Mouse (Mus musculus): ENCODE data around the gene Vasn. TPM values are rescaled to one million over a fixed set of nuclear protein-coding genes. Genes with fewer than 3 reads are reported as not detected.

The Vasn gene
- total RNA-seq, 2 experiments from 2014 or later, result 6.0 TPM

GRCm38 (mm10) chr16:4606431-4607084 lies 33.2 kb upstream of the Vasn start:
- DNase-seq (ENCODE audit: extremely low spot score in 1 of 2, low spot score in 1 of 2), result peak in 1 of 2 experiments; percentile 38

GRCm38 (mm10) chr16:4607818-4608531 lies 31.8 kb upstream of the Vasn start:
- DNase-seq (ENCODE audit: extremely low spot score in 1 of 2, low spot score in 1 of 2), result peak; percentile 65 to 71

- no peak for DNase-seq (ENCODE audit: extremely low spot score in 1 of 2, low spot score in 1 of 2)
Measured at GRCm38 (mm10) chr16:4608532-4609059, 31.1 kb upstream of the Vasn start.

- no peak for DNase-seq (ENCODE audit: extremely low spot score in 1 of 2, low spot score in 1 of 2)
Measured at GRCm38 (mm10) chr16:4611193-4611592, 28.5 kb upstream of the Vasn start.

GRCm38 (mm10) chr16:4611676-4612075 lies 28.1 kb upstream of the Vasn start:
- DNase-seq (ENCODE audit: extremely low spot score in 1 of 2, low spot score in 1 of 2), result no peak

- DNase-seq (ENCODE audit: extremely low spot score in 1 of 2, low spot score in 1 of 2), result no peak
Measured at GRCm38 (mm10) chr16:4613736-4614135, 26.0 kb upstream of the Vasn start.

- no peak for DNase-seq (ENCODE audit: extremely low spot score in 1 of 2, low spot score in 1 of 2)
Measured at GRCm38 (mm10) chr16:4614639-4615038, 25.1 kb upstream of the Vasn start.

GRCm38 (mm10) chr16:4615297-4615696 lies 24.4 kb upstream of the Vasn start:
- no peak for DNase-seq (ENCODE audit: extremely low spot score in 1 of 2, low spot score in 1 of 2)

- no peak for DNase-seq (ENCODE audit: extremely low spot score in 1 of 2, low spot score in 1 of 2)
Measured at GRCm38 (mm10) chr16:4616829-4617228, 22.9 kb upstream of the Vasn start.

- DNase-seq (ENCODE audit: extremely low spot score in 1 of 2, low spot score in 1 of 2), result no peak
Measured at GRCm38 (mm10) chr16:4624074-4624473, 15.7 kb upstream of the Vasn start.

- peak; percentile 81 to 92 for DNase-seq (ENCODE audit: extremely low spot score in 1 of 2, low spot score in 1 of 2)
Measured at GRCm38 (mm10) chr16:4624481-4625110, 15.1 kb upstream of the Vasn start, which contains the start of gene Pam16. Gene Pam16, minus strand, starts transcription at chr16:4624988.

- DNase-seq (ENCODE audit: extremely low spot score in 1 of 2, low spot score in 1 of 2), result no peak
Measured at GRCm38 (mm10) chr16:4627105-4627504, 12.6 kb upstream of the Vasn start.

GRCm38 (mm10) chr16:4628898-4629419 lies 10.8 kb upstream of the Vasn start:
- DNase-seq (ENCODE audit: extremely low spot score in 1 of 2, low spot score in 1 of 2), result no peak

- peak; percentile 61 to 88 for DNase-seq (ENCODE audit: extremely low spot score in 1 of 2, low spot score in 1 of 2)
Measured at GRCm38 (mm10) chr16:4629950-4630349, 9.8 kb upstream of the Vasn start.

GRCm38 (mm10) chr16:4632050-4632449 lies 7.7 kb upstream of the Vasn start:
- no peak for DNase-seq (ENCODE audit: extremely low spot score in 1 of 2, low spot score in 1 of 2)

GRCm38 (mm10) chr16:4633661-4634060 lies 6.1 kb upstream of the Vasn start:
- DNase-seq (ENCODE audit: extremely low spot score in 1 of 2, low spot score in 1 of 2), result no peak

GRCm38 (mm10) chr16:4634681-4635080 lies 5.1 kb upstream of the Vasn start:
- no peak for DNase-seq (ENCODE audit: extremely low spot score in 1 of 2, low spot score in 1 of 2)

GRCm38 (mm10) chr16:4635760-4636159 lies 4.0 kb upstream of the Vasn start:
- DNase-seq (ENCODE audit: extremely low spot score in 1 of 2, low spot score in 1 of 2), result no peak

- DNase-seq (ENCODE audit: extremely low spot score in 1 of 2, low spot score in 1 of 2), result no peak
Measured at GRCm38 (mm10) chr16:4638891-4639390, 800 bp upstream of the Vasn start.

- DNase-seq (ENCODE audit: extremely low spot score in 1 of 2, low spot score in 1 of 2), result no peak
Measured at GRCm38 (mm10) chr16:4640267-4641005, 695 bp downstream of the Vasn start.
